Mouse (Mus musculus) macrophage (primary cell): ENCODE results near the gene Csf2rb2. TPM values are rescaled to one million over a fixed set of nuclear protein-coding genes. Genes with fewer than 3 reads are reported as not detected.
A peak's percentile ranks its signal among the peaks of the same experiment; 100 is the strongest.
"Not testable (repeated sequence)": the region's sequence is repeated elsewhere in the genome, so short reads cannot be mapped to it uniquely, and the experiment has no call there.

Experiments used
- H3K27ac ChIP-seq: fragments of 350-480 bp; formaldehyde crosslinking; 2 replicates; pipeline ENCODE4 v1.9.0; 2021
- H3K36me3 ChIP-seq: fragments of 350-480 bp; formaldehyde crosslinking; 2 replicates; pipeline ENCODE4 v1.9.0; 2021; ENCODE audit errors: inconsistent target
- H3K4me3 ChIP-seq: fragments of 350-480 bp; formaldehyde crosslinking; 2 replicates; pipeline ENCODE4 v1.9.0; 2021; ENCODE audit errors: inconsistent target
- H3K79me2 ChIP-seq: fragments of 350-480 bp; formaldehyde crosslinking; 2 replicates; pipeline ENCODE4 v1.9.0; 2021; ENCODE audit errors: inconsistent target
- WGBS: methylation state at CpG from one replicate; pipeline ENCODE4 v1.1.7; 2026; ENCODE audit warnings: inconsistent platforms; ENCODE audit not compliant: missing documents; 5-methylcytosine and 5-hydroxymethylcytosine counted together
- polyA plus RNA-seq: library from polyadenylated mRNA; stranded (reverse); fragments of 250-400 nt; gene quantifications from 3 replicates; pipeline ENCODE4 v1.2.4, GENCODE M21; 2018; ENCODE audit warnings: inconsistent platforms

The Csf2rb2 gene
- polyA plus RNA-seq, 1 experiment from 2014 or later: 225 TPM

DNA sequence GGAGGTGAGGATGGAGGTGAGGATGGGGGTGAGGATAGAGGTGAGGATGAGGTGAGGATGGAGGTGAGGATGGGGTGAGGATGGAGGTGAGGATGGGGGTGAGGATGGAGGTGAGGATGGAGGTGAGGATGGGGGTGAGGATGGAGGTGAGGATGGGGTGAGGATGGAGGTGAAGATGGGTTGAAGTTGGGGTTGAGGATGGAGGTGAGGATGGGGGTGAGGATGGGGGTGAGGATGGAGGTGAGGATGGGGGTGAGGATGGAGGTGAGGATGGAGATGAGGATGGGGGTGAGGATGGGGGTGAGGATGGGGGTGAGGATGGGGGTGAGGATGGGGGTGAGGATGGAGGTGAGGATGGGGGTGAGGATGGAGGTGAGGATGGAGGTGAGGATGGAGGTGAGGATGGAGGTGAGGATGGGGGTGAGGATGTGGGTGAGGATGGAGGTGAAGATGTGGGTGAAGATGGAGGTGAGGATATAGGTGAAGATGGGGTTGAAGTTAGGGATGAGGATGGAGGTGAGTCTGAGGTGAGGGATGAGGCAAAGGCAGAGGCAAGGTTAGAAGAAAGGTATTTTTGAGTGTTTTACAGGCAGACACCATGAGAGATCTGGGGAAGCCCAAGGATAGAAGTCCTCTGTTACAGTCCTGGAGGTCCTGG, 48.8 kb downstream of the Csf2rb2 start:
- H3K36me3 ChIP-seq: peaks cover 65% of the 10 kb centered on the region
- H3K79me2 ChIP-seq, H3K4me3 ChIP-seq: not testable (repeated sequence)
- peak overlapping the region; percentile 96 for H3K27ac ChIP-seq

DNA sequence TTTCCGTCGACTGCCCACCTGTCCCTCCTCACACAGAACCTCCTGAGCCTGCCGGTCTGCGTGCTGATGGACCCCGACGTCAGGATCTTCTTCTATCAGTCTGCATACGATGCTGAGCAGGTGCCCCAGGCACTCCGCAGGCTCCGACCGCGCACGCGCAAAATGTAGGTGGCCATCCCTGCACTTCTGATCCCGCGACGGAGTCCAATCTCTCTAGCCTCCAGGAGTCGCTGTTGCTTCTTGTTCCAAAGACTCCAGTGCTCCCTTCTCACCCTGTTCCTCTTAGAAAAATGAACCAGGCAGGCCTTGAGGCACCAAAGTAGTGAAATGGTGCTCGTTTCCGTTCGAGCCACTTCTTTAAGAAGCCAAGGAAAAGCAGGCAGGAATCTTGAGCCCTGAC, 50.8 kb downstream of the Csf2rb2 start:
- Histone ChIP-seq H3K79me2 (peaks cover 24% of the 10 kb centered on the region; the same call in 1 of the 2 replicates), H3K27ac (no peak overlapping the region), H3K36me3 (peaks cover 63% of the 10 kb centered on the region), H3K4me3 (no peak overlapping the region)
- 91% methylated on average over 20 of the region's 20 CpGs for WGBS

DNA sequence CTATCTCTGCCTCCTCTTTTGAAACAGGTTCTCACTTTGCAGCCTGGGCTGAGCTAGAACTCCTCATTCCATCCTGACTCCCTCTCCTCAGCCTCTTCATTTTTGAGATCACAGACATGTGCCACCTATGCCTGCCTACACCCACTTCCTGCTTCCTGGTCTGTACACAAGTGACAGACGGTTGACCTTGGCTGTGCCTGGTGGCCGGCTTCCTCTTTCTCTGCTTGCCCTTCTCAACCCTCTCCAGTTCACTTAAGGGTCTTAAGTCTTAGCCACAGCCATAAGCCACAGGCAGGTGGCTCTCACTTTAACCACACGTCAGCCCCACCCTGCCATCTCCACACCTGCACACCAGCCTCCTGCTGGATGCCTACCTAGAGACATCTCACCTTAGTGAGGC, 57.1 kb downstream of the Csf2rb2 start:
- H3K4me3 ChIP-seq: no peak overlapping the region
- H3K36me3 ChIP-seq: peaks cover 35% of the 10 kb centered on the region
- WGBS: 8% methylated on average over 3 of the region's 3 CpGs
- H3K79me2 ChIP-seq: peaks cover 73% of the 10 kb centered on the region
- H3K27ac ChIP-seq: peak overlapping the region; percentile 96

DNA sequence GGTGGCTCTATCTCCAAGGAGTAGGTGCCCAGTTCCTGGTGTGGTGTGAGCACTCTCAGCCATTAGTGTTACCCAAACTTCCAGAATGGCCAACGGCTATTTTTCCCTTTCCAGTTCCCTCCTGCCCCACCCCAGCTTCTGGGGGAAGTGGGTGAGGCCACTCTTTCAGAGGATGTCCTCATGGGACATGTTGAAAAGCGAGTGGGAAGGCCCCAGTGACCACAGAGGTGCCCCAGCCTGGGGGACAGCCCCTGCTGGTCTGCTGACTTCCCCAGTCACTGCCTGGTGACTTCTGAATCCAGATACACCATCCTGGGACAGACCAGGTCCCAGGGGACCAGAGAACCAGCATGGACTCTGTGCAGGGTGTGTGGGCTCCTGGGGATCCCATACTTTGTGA, 57.9 kb downstream of the Csf2rb2 start:
- WGBS: 6% methylated on average over 2 of the region's 2 CpGs

GRCm38 (mm10) chr15:78246143-78247116, 59.1 kb downstream of the Csf2rb2 start:
- peak overlapping the region; percentile 55 for H3K4me3 ChIP-seq
- WGBS: 53% methylated on average over 18 of the region's 18 CpGs
- H3K36me3 ChIP-seq: peaks cover 18% of the 10 kb centered on the region
- peak overlapping the region; percentile 96 for H3K27ac ChIP-seq
- peaks cover 66% of the 10 kb centered on the region for H3K79me2 ChIP-seq

More for the DNA sequence above, 57.9 kb downstream of the Csf2rb2 start:
- peak overlapping the region; percentile 96 for H3K27ac ChIP-seq
- peaks cover 28% of the 10 kb centered on the region for H3K36me3 ChIP-seq
- peak overlapping the region; percentile 55; the same call in 1 of the 2 replicates for H3K4me3 ChIP-seq
- H3K79me2 ChIP-seq: peaks cover 73% of the 10 kb centered on the region

GRCm38 (mm10) chr15:78244695-78245492, 60.6 kb downstream of the Csf2rb2 start, which contains the start of gene Ncf4:
Gene Ncf4, plus strand, starts transcription at chr15:78244801.
- 4% methylated on average over 7 of the region's 7 CpGs for WGBS
- H3K79me2 ChIP-seq: peaks cover 50% of the 10 kb centered on the region
- peak within 1 kb of the TSS; percentile 55 for H3K4me3 ChIP-seq
- H3K27ac ChIP-seq: peak within 1 kb of the TSS; percentile 96
- peaks cover 4% of the 10 kb centered on the region for H3K36me3 ChIP-seq

- peaks cover 39% of the 10 kb centered on the region for H3K79me2 ChIP-seq
- H3K4me3 ChIP-seq: no peak overlapping the region
- H3K27ac ChIP-seq: peak overlapping the region; percentile 96
- no peaks in the 10 kb centered on the region for H3K36me3 ChIP-seq
- 38% methylated on average over 6 of the region's 6 CpGs for WGBS
Measured at GRCm38 (mm10) chr15:78243774-78244173, 61.7 kb downstream of the Csf2rb2 start.

DNA sequence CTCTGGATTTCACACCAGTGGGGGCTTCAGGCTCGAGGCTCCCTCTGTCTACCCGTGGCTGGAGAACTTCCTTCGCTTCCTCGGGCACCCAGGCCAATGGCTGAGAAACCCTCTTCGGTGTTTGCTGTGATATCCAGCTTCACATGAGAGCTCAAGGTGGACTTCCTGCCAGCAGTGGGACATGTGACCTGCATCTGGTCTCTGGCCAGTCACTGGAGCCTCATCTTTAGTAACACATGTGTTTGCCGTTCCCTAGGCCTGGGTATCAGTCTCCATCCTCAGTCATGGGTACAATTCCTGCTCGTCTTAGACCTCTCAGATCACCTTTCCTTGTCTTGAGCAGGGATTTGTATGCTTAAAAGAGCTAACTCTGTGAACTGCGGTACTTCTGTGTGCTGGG, 62.5 kb downstream of the Csf2rb2 start:
- 82% methylated on average over 7 of the region's 8 CpGs for WGBS
- H3K4me3 ChIP-seq: no peak overlapping the region
- no peaks in the 10 kb centered on the region for H3K36me3 ChIP-seq
- no peak overlapping the region for H3K27ac ChIP-seq
- peaks cover 32% of the 10 kb centered on the region for H3K79me2 ChIP-seq

- Histone ChIP-seq H3K36me3 (no peaks in the 10 kb centered on the region), H3K27ac (no peak overlapping the region), H3K79me2 (peaks cover 15% of the 10 kb centered on the region), H3K4me3 (no peak overlapping the region)
- 92% methylated on average over 11 of the region's 11 CpGs for WGBS
Measured at GRCm38 (mm10) chr15:78241335-78241734, 64.2 kb downstream of the Csf2rb2 start.

GRCm38 (mm10) chr15:78239956-78240617, 65.4 kb downstream of the Csf2rb2 start:
- Histone ChIP-seq H3K27ac (no peak overlapping the region), H3K79me2 (peaks cover 2% of the 10 kb centered on the region; the same call in 1 of the 2 replicates), H3K36me3 (no peaks in the 10 kb centered on the region), H3K4me3 (no peak overlapping the region)
- 82% methylated on average over 11 of the region's 14 CpGs for WGBS

DNA sequence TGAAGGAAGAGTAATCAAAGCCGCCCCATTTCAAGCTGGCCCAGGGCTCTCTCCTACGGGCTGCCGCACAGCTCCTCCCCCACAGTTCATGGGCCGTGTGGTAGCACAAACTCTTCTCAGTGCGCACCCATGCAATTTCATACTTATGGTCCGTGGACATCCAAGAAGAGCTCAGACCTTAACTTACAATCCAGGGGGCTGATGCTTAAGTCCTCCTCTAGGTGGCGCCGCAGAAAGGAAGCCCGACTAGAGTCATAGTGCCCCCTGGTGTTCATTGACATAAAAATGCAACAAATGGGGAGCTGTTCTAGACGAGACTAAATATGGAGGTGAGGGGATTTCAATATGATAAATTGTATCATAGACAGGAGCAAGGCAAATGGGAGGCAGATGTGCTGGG, 66.1 kb downstream of the Csf2rb2 start:
- no peaks in the 10 kb centered on the region for H3K79me2 ChIP-seq
- WGBS: 15% methylated on average over 10 of the region's 10 CpGs
- no peak overlapping the region for H3K27ac ChIP-seq
- H3K36me3 ChIP-seq: no peaks in the 10 kb centered on the region
- no peak overlapping the region for H3K4me3 ChIP-seq

GRCm38 (mm10) chr15:78234823-78235509, 70.6 kb downstream of the Csf2rb2 start:
- Histone ChIP-seq H3K36me3 (no peaks in the 10 kb centered on the region), H3K27ac (no peak overlapping the region), H3K4me3 (no peak overlapping the region), H3K79me2 (no peaks in the 10 kb centered on the region)
- WGBS: 88% methylated on average over 5 of the region's 5 CpGs
